Comparison of ENCODE assay signal across 8 mouse cellular contexts in the genomic region with DNA sequence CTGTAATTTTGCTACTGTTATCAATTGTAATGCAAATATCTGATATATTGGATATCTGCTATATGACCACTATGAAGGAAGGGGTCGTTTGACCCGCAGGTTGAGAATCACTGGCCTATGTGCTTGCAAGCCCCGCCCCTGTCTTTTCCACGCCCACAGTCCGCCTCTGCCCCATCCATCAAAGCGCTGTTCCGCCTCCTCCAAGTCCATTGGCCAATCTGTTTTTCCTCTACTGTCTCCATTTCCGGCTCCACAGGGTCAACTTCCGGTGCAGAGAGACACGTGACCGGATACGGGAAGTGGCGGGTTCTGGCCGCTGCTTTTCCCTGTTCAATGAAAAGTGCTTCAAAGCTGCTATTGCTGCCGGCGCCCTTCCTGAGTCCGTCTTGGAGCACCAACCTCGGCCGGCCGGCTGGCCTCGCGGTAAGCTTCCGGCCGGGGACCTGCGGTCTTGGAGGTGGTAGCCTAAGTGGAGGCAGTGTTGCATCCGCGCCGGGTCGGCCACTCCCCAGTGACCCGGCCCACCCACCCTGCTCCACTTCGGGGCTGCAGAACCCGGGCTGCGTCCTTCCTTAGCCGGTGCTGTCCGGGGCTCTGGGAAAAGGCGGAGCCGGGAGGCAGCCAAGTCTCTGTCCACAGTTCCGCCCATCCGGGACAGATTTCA. TPM values are rescaled to one million over a fixed set of nuclear protein-coding genes. Genes with fewer than 3 reads are reported as not detected.
A peak's percentile ranks its signal among the peaks of the same experiment; 100 is the strongest.
DNase-seq lines count a peak whose midpoint lies in the region; ATAC-seq and TF ChIP-seq lines count a peak whose summit lies in the region.

Gene Exoc1, plus strand, starts transcription at position 272 of the 664 bp plus-strand sequence.

- H3K9ac ChIP-seq in ES-Bruce4 (ENCODE audit: low read depth, poor library complexity, severe bottlenecking) = peak within 1 kb of the TSS; percentile 69
- peak within 1 kb of the TSS; percentile 70 for H3K9ac ChIP-seq in forebrain, embryonic 13.5 days
- H3K9ac ChIP-seq in liver, postnatal 0 days (replicated peaks) = peak within 1 kb of the TSS; percentile 92
- peak within 1 kb of the TSS; percentile 67 for H3K9ac ChIP-seq in neural tube, embryonic 14.5 days (replicated peaks; ENCODE audit: low read depth, low read length)

- no peak within 1 kb of the TSS for H3K27ac ChIP-seq in ES-Bruce4 (ENCODE audit: insufficient read depth, low read length)
- H3K27ac ChIP-seq in forebrain, embryonic 13.5 days = peak within 1 kb of the TSS; percentile 65
- H3K27ac ChIP-seq in liver, postnatal 0 days (ENCODE audit: low read depth) = peak within 1 kb of the TSS; percentile 89
- H3K27ac ChIP-seq in neural tube, embryonic 14.5 days (ENCODE audit: low read depth, low read length) = peak within 1 kb of the TSS; percentile 45; the same call in 1 of the 2 replicates

- intact Hi-C loops in heart, postnatal 10 days (cut with DNase I) = no loop called here

- peak within 1 kb of the TSS; percentile 94 for H3K4me2 ChIP-seq in forebrain, embryonic 13.5 days
- peak within 1 kb of the TSS; percentile 86 for H3K4me2 ChIP-seq in liver, postnatal 0 days (ENCODE audit: low read depth, low read length)
- H3K4me2 ChIP-seq in neural tube, embryonic 14.5 days (ENCODE audit: low read depth, low read length) = peak within 1 kb of the TSS; percentile 89

- no peak for TF ChIP-seq EP300 in ES-Bruce4 (IDR thresholded peaks at IDR 0.05; ENCODE audit: insufficient read depth, low read depth, low read length)
- TF ChIP-seq EP300 in liver, postnatal 0 days (IDR thresholded peaks at IDR 0.05; ENCODE audit: low read depth) = no peak

- H3K4me3 ChIP-seq in ES-Bruce4 (ENCODE audit: low read depth, low read length) = peak within 1 kb of the TSS; percentile 87
- peak within 1 kb of the TSS; percentile 76 for H3K4me3 ChIP-seq in forebrain, embryonic 13.5 days
- peak within 1 kb of the TSS; percentile 89 for H3K4me3 ChIP-seq in liver, postnatal 0 days (ENCODE audit: low read depth, low read length)
- H3K4me3 ChIP-seq in neural tube, embryonic 14.5 days (ENCODE audit: low read depth, low read length) = peak within 1 kb of the TSS; percentile 59

- ATAC-seq in cerebellum, adult (ENCODE audit: insufficient number of reproducible peaks, low FRiP score, low TSS enrichment) = peak; percentile 99
- ATAC-seq in forebrain, embryonic 13.5 days = peak; percentile 100
- ATAC-seq in liver, postnatal 0 days = peak; percentile 99
- peak; percentile 100 for ATAC-seq in neural tube, embryonic 14.5 days (ENCODE audit: low read depth)

- H3K36me3 ChIP-seq in ES-Bruce4 (ENCODE audit: control insufficient read depth, insufficient read depth, low read length, poor library complexity, severe bottlenecking) = 0 out of 2 replicates have a peak, but pooled peaks cover 2% of the 10 kb centered on the region
- H3K36me3 ChIP-seq in forebrain, embryonic 13.5 days (ENCODE audit: poor library complexity, severe bottlenecking) = peaks cover 7% of the 10 kb centered on the region
- peaks cover 5% of the 10 kb centered on the region for H3K36me3 ChIP-seq in liver, postnatal 0 days (replicated peaks; ENCODE audit: insufficient read depth, low read length)
- peaks cover 2% of the 10 kb centered on the region; the same call in 1 of the 2 replicates for H3K36me3 ChIP-seq in neural tube, embryonic 14.5 days (ENCODE audit: control insufficient read depth, insufficient read depth, low read length)

- no peaks in the 10 kb centered on the region for H3K9me3 ChIP-seq in ES-Bruce4 (replicated peaks; ENCODE audit: control insufficient read depth, insufficient read depth, low read length, poor library complexity, severe bottlenecking)
- H3K9me3 ChIP-seq in forebrain, embryonic 13.5 days (replicated peaks) = no peaks in the 10 kb centered on the region
- H3K9me3 ChIP-seq in liver, postnatal 0 days (ENCODE audit: low read length) = no peaks in the 10 kb centered on the region
- no peaks in the 10 kb centered on the region for H3K9me3 ChIP-seq in neural tube, embryonic 14.5 days (ENCODE audit: control insufficient read depth, low read length)

- peak; percentile 96 for DNase-seq in heart, postnatal 10 days
- DNase-seq in large intestine, adult 2 months (ENCODE audit: low read depth, low spot score) = peak; percentile 89
- peak; percentile 95 for DNase-seq in liver, postnatal 0 days
- peak; percentile 96 for DNase-seq in testis, postnatal 10 days (ENCODE audit: low spot score)

- no peak for TF ChIP-seq CTCF in ES-Bruce4 (IDR thresholded peaks at IDR 0.05; ENCODE audit: low read depth, low read length)
- no peak for TF ChIP-seq CTCF in liver, postnatal 0 days (IDR thresholded peaks at IDR 0.05; ENCODE audit: low read depth)

- TF ChIP-seq POLR2A in ES-Bruce4 (IDR thresholded peaks at IDR 0.05; ENCODE audit: insufficient read depth, low read length) = no peak

- H3K27me3 ChIP-seq in ES-Bruce4 (ENCODE audit: control insufficient read depth, insufficient read depth, low read length, poor library complexity, severe bottlenecking) = no peaks in the 10 kb centered on the region
- no peaks in the 10 kb centered on the region for H3K27me3 ChIP-seq in forebrain, embryonic 13.5 days
- H3K27me3 ChIP-seq in liver, postnatal 0 days (ENCODE audit: insufficient read depth, low read length) = no peaks in the 10 kb centered on the region
- H3K27me3 ChIP-seq in neural tube, embryonic 14.5 days (ENCODE audit: control insufficient read depth, insufficient read depth, low read length) = no peaks in the 10 kb centered on the region

- H3K4me1 ChIP-seq in ES-Bruce4 (ENCODE audit: control insufficient read depth, insufficient read depth, low read length) = no peaks in the 10 kb centered on the region
- H3K4me1 ChIP-seq in forebrain, embryonic 13.5 days = peaks cover 14% of the 10 kb centered on the region
- H3K4me1 ChIP-seq in liver, postnatal 0 days (ENCODE audit: insufficient read depth) = peaks cover 12% of the 10 kb centered on the region
- H3K4me1 ChIP-seq in neural tube, embryonic 14.5 days (ENCODE audit: control insufficient read depth, insufficient read depth, low read length) = peaks cover 9% of the 10 kb centered on the region; the same call in 1 of the 2 replicates

- WGBS in forebrain, embryonic 13.5 days = under 1% methylated on average over 38 of the region's 39 CpGs
- under 1% methylated on average over 39 of the region's 39 CpGs for WGBS in large intestine, adult 2 months
- WGBS in liver, postnatal 0 days (ENCODE audit: insufficient replicate concordance) = under 1% methylated on average over 39 of the region's 39 CpGs
- under 1% methylated on average over 39 of the region's 39 CpGs for WGBS in neural tube, embryonic 14.5 days

RNA-seq across cellular contexts. Expression of gene Exoc1, which starts in this region (rescaled TPM):
- 41.6 and 48.5 TPM in 2 replicates for polyA plus RNA-seq in ES-Bruce4 (2011; ENCODE audit: insufficient read depth, insufficient read length, low read depth, missing spikeins)
- 52.0 and 58.3 TPM in 2 replicates for polyA plus RNA-seq in forebrain, embryonic 13.5 days (2015; fragmentation: Nextera tagmentation; extraction: Ambion mirVana)
- total RNA-seq in heart, postnatal 10 days (2021) = 10 to 100 TPM; 19.4 to 20.7 TPM
- polyA plus RNA-seq in large intestine, adult 2 months (2012; rRNA removed) = 17.6 and 23.7 TPM in 2 replicates
- 7.0 and 7.2 TPM in 2 replicates for polyA plus RNA-seq in liver, postnatal 0 days (2015; fragmentation: Nextera tagmentation; extraction: Ambion mirVana)
- 73.4 and 77.3 TPM in 2 replicates for polyA plus RNA-seq in neural tube, embryonic 14.5 days (2014; fragmentation: Nextera tagmentation; extraction: Ambion mirVana)
